In the genomic region with DNA sequence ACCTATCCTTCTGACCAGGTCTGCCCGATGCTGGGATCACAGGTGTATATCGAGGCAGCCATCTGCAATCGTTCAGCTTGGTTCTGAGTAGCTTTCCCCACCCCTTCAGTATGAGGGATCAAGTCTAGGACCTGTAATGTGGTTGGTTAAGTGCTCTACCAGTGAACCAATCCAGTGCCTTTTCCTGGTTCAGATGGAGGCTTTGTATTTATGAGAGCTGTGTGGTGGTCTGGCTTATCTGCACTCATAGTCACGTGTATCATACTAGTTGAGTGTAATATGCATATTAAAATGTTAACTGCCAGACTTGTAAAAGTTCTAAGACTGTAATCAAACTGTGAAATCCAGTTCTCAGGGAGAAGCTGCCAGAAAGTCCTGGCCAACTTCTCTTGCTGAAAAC, we compare ENCODE assay signal across 23 mouse cellular contexts. TPM values are rescaled to one million over a fixed set of nuclear protein-coding genes. Genes with fewer than 3 reads are reported as not detected.
"Had no signal": no experiment of that assay in that cellular context is flagged by ENCODE, and none has a peak within 500 bp of the region (broad histone marks: within the 10 kb centered on the region; RNA-seq: fewer than 3 reads in every experiment).

No protein-coding gene starts in this region.

- H3K9me3 ChIP-seq: midbrain, embryonic 10.5 days; midbrain, embryonic 12.5 days; neural tube, embryonic 13.5 days; neural tube, embryonic 15.5 days had no signal

- H3K36me3 ChIP-seq: midbrain, embryonic 10.5 days; midbrain, embryonic 12.5 days; neural tube, embryonic 13.5 days; neural tube, embryonic 15.5 days had no signal

- H3K4me1 ChIP-seq: midbrain, embryonic 10.5 days; midbrain, embryonic 12.5 days; neural tube, embryonic 13.5 days; neural tube, embryonic 15.5 days had no signal

- H3K27me3 ChIP-seq: neural tube, embryonic 13.5 days; neural tube, embryonic 15.5 days had no signal

- H3K4me2 ChIP-seq: lung, embryonic 14.5 days; midbrain, embryonic 12.5 days; neural tube, embryonic 13.5 days; neural tube, embryonic 15.5 days had no signal

- DNase-seq: lung, adult 18-20 months; lung, embryonic 14.5 days; lung, postnatal 10 days; lung, postnatal 4 days; midbrain, embryonic 14.5 days; retina, postnatal 1 day; right cerebral cortex, adult 18-20 months; right cerebral cortex, postnatal 25 days; right cerebral cortex, postnatal 4 days; spleen, adult 18-20 months; thymus, adult 18-20 months; thymus, postnatal 14 days; thymus, postnatal 36 days had no signal

- H3K9ac ChIP-seq: lung, embryonic 14.5 days; midbrain, embryonic 12.5 days; neural tube, embryonic 13.5 days; neural tube, embryonic 15.5 days had no signal

- ATAC-seq: midbrain, embryonic 16.5 days had no signal

- H3K4me3 ChIP-seq: midbrain, embryonic 10.5 days; midbrain, embryonic 12.5 days; myocyte; neural tube, embryonic 13.5 days; neural tube, embryonic 15.5 days had no signal

- H3K27ac ChIP-seq: midbrain, embryonic 10.5 days; midbrain, embryonic 12.5 days; neural tube, embryonic 13.5 days; neural tube, embryonic 15.5 days had no signal

RNA-seq across cellular contexts. Expression of a gene that starts 7.1 kb away (rescaled TPM):
- total RNA-seq: megakaryocyte, adult 5-6 weeks; megakaryocyte-erythroid progenitor cell, adult 5-6 weeks had no signal
- polyA plus RNA-seq: midbrain, embryonic 12.5 days; midbrain, embryonic 14.5 days; myocyte; neural tube, embryonic 11.5 days had no signal

RNA-seq across cellular contexts. Expression of a gene that starts 26.5 kb away (rescaled TPM):
- total RNA-seq: megakaryocyte, adult 5-6 weeks; megakaryocyte-erythroid progenitor cell, adult 5-6 weeks had no signal
- polyA plus RNA-seq: lung, embryonic 14.5 days; lung, embryonic 16.5 days; midbrain, embryonic 10.5 days; midbrain, embryonic 12.5 days; midbrain, embryonic 14.5 days; midbrain, embryonic 16.5 days; myocyte; neural tube, embryonic 11.5 days; neural tube, embryonic 13.5 days; neural tube, embryonic 15.5 days had no signal
